Mouse (Mus musculus) layer of hippocampus, postnatal 10 days (tissue): ENCODE measurements around the gene Xrn2. TPM values are rescaled to one million over a fixed set of nuclear protein-coding genes. Genes with fewer than 3 reads are reported as not detected.

Experiments
- DNase-seq, 2 experiments: peaks; one replicate each; pipeline ENCODE4 v3.0.0; 2021; ENCODE audit warnings: low spot score in 2 of 2
- total RNA-seq, 2 experiments: library from RNA; stranded (reverse); gene quantifications; 2 replicates each; pipeline ENCODE4 v1.2.3; 2021

The Xrn2 gene
- total RNA-seq, 2 experiments from 2014 or later, result 59.4 to 68.6 TPM

GRCm38 (mm10) chr2:147053229-147053892 lies 40.6 kb downstream of the Xrn2 start:
- DNase-seq, result no peak

GRCm38 (mm10) chr2:147067480-147068246 lies 54.9 kb downstream of the Xrn2 start:
- no peak for DNase-seq

GRCm38 (mm10) chr2:147069077-147069476 lies 56.3 kb downstream of the Xrn2 start:
- DNase-seq, result no peak

GRCm38 (mm10) chr2:147070305-147070704 lies 57.5 kb downstream of the Xrn2 start:
- DNase-seq, result no peak

- DNase-seq, result no peak
These were observed 61.2 kb downstream of the Xrn2 start for GRCm38 (mm10) chr2:147073962-147074361.

- no peak for DNase-seq
These were observed 61.6 kb downstream of the Xrn2 start for GRCm38 (mm10) chr2:147074399-147074798.

- no peak for DNase-seq
These were observed 69.6 kb downstream of the Xrn2 start for GRCm38 (mm10) chr2:147082391-147082790.

- peak; percentile 18 to 31 for DNase-seq
These were observed 70.9 kb downstream of the Xrn2 start for GRCm38 (mm10) chr2:147083471-147084365.

DNA sequence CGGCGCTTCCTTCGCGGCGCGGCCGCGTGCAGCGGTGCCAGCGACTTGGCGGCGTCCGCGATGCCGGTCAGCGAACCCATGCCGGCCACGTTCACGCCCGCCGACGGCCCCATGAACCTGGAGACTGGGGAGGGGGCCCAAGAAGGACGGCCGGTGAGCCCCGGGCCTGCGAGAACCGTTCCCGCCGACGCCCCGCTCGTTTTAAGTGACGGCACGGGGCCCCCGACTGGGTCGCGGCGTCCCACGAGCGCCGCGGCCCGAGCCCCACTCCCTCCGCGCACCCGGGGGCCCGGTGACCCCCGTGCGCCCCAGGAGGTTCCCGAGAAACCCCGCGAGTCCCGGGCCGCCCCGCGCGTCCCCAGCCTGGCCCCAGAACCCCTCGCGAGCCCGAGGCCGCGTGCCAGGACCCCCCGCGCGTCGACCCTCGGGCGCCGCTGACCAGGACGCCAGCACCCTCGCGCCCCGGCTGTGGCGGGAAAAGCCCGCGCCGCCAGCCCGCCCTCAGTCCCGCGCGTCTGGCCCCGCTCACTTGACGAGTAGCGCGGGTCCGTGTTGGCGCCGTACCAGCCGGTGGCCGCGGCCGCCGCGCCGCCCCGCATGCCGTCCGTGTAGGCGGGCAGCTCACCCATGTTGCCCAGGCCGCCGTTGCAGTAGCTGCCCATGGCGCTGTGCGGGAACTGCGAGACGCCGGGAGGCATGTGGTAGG lies 71.7 kb downstream of the Xrn2 start:
- no peak for DNase-seq

GRCm38 (mm10) chr2:147085072-147085870 lies 72.5 kb downstream of the Xrn2 start, which contains the start of gene Nkx2-4:
TSS of gene Nkx2-4 (minus strand) at chr2:147085445.
- no peak for DNase-seq

- no peak for DNase-seq
These were observed 73.1 kb downstream of the Xrn2 start for GRCm38 (mm10) chr2:147085937-147086336.

DNA sequence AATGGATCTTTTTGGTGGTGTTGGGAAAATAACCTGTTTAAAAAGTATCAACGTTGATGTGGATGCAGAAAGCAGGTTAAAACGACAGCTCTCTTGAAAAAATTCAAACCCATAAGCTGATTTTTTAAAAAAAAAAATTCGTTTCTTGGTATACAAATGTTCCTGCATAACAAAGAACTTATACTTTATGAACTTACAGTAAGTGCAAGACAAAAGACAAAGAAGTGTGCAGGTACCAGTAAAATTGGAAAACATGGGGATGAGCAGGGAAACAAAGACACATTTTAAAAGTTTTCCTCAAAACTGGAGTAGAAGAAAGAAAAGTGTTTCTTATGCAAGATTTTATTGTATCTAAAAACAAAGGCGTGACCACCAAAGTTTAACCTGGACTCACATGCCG lies 73.6 kb downstream of the Xrn2 start:
- DNase-seq, result no peak

- DNase-seq, result no peak
These were observed 106.9 kb downstream of the Xrn2 start for GRCm38 (mm10) chr2:147119736-147120135.

DNA sequence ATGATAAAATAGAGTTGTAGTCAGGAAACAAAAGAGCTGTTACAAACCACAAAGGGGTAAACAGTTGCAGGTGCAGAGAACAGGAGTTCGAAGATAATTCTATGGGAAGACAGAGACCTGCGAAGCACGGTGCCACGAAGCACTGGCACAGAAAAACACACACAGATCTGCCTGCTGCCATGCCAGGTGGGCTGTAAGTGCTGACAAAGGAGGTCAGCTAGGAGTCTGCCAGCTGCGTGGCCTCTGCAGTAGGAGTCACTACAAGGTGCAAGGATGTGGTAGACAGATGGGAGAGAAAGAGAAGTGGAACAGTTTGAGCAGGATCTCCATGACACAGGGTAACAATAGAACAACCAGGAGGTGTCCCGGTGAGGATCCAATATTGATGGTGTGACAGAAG lies 114.6 kb downstream of the Xrn2 start:
- DNase-seq, result no peak

Other genes starting within 250 kb of the Xrn2 start
- 10 to 100 TPM; 15.5 to 16.0 TPM for gene Kiz, start 157.1 kb upstream of the Xrn2 start, total RNA-seq
- not detected for gene Nkx2-4, start 72.4 kb downstream of the Xrn2 start, total RNA-seq
- gene Nkx2-2, start 181.2 kb downstream of the Xrn2 start, total RNA-seq, result 10 to 100 TPM; 11.7 to 15.4 TPM